Mouse (Mus musculus) megakaryocyte, embryonic 14.5 days (primary cell): ENCODE results near the gene Fsip1. TPM values are rescaled to one million over a fixed set of nuclear protein-coding genes. Genes with fewer than 3 reads are reported as not detected.

Source experiments
- H3K27me3 ChIP-seq: replicated peaks from 2 replicates; pipeline ENCODE3; 2012; ENCODE audit warnings: inconsistent platforms
- H3K36me3 ChIP-seq: replicated peaks from 2 replicates; pipeline ENCODE3; 2012; ENCODE audit warnings: low read length, inconsistent platforms, mixed read lengths
- H3K4me1 ChIP-seq: 2 replicates; pipeline ENCODE4 v1.6.1; 2012; ENCODE audit warnings: inconsistent platforms
- H3K4me3 ChIP-seq: replicated peaks from 2 replicates; pipeline ENCODE3; 2012; ENCODE audit warnings: moderate library complexity, mild to moderate bottlenecking, inconsistent platforms
- H3K9me3 ChIP-seq: 2 replicates; pipeline ENCODE4 v1.6.1; 2012; ENCODE audit warnings: inconsistent platforms
- FLI1 ChIP-seq: IDR thresholded peaks from 2 replicates; pipeline ENCODE4 v1.6.1; 2012; ENCODE audit warnings: low read length, inconsistent platforms, mixed read lengths
- GATA1 ChIP-seq: IDR thresholded peaks from 3 replicates; pipeline ENCODE4 v1.6.1; 2012; ENCODE audit warnings: mixed read lengths, low read length, inconsistent platforms, borderline replicate concordance
- polyA plus RNA-seq: library from polyadenylated mRNA; stranded (reverse); fragments of >175 nt; gene quantifications from 2 replicates; pipeline ENCODE4 v1.2.3, GENCODE M21; 2012; ENCODE audit warnings: low replicate concordance; ENCODE audit not compliant: insufficient read depth

The Fsip1 gene
- polyA plus RNA-seq, 1 experiment, result not detected

- Histone ChIP-seq H3K36me3 (no peaks in the 10 kb centered on the region), H3K9me3 (0 out of 2 replicates have a peak, but pooled peaks cover 1% of the 10 kb centered on the region), H3K4me1 (no peaks in the 10 kb centered on the region), H3K4me3 (no peak overlapping the region), H3K27me3 (peaks cover 4% of the 10 kb centered on the region)
- no peak for TF ChIP-seq GATA1
- no peak for TF ChIP-seq FLI1
Measured at GRCm38 (mm10) chr2:118225316-118226041, 31.3 kb downstream of the Fsip1 start.

- TF ChIP-seq FLI1 (no peak), GATA1 (no peak)
- Histone ChIP-seq H3K4me3 (no peak overlapping the region), H3K36me3 (no peaks in the 10 kb centered on the region), H3K9me3 (peaks cover 7% of the 10 kb centered on the region; the same call in 1 of the 2 replicates), H3K27me3 (peaks cover 3% of the 10 kb centered on the region), H3K4me1 (peaks cover 7% of the 10 kb centered on the region; the same call in 1 of the 2 replicates)
Measured at GRCm38 (mm10) chr2:118217993-118218595, 38.7 kb downstream of the Fsip1 start.

GRCm38 (mm10) chr2:118209712-118210111, 47.1 kb downstream of the Fsip1 start:
- H3K4me3 ChIP-seq, result no peak overlapping the region

GRCm38 (mm10) chr2:118208651-118209050, 48.1 kb downstream of the Fsip1 start:
- H3K9me3 ChIP-seq, result no peaks in the 10 kb centered on the region
- no peaks in the 10 kb centered on the region for H3K36me3 ChIP-seq
- H3K27me3 ChIP-seq, result peaks cover 49% of the 10 kb centered on the region
- no peak for TF ChIP-seq GATA1
- TF ChIP-seq FLI1, result no peak
- no peak overlapping the region for H3K4me3 ChIP-seq
- H3K4me1 ChIP-seq, result no peaks in the 10 kb centered on the region

More at GRCm38 (mm10) chr2:118209712-118210111, 47.1 kb downstream of the Fsip1 start:
- Histone ChIP-seq H3K36me3 (no peaks in the 10 kb centered on the region), H3K27me3 (peaks cover 38% of the 10 kb centered on the region), H3K4me1 (no peaks in the 10 kb centered on the region), H3K9me3 (no peaks in the 10 kb centered on the region)
- TF ChIP-seq FLI1 (no peak), GATA1 (no peak)

- H3K9me3 ChIP-seq, result no peaks in the 10 kb centered on the region
- H3K4me3 ChIP-seq, result no peak overlapping the region
- no peak for TF ChIP-seq FLI1
- no peak for TF ChIP-seq GATA1
- H3K36me3 ChIP-seq, result no peaks in the 10 kb centered on the region
- H3K4me1 ChIP-seq, result no peaks in the 10 kb centered on the region
- H3K27me3 ChIP-seq, result peaks cover 60% of the 10 kb centered on the region
Measured at GRCm38 (mm10) chr2:118205991-118206585, 50.7 kb downstream of the Fsip1 start.

- Histone ChIP-seq H3K27me3 (peaks cover 55% of the 10 kb centered on the region), H3K9me3 (no peaks in the 10 kb centered on the region), H3K4me1 (peaks cover 4% of the 10 kb centered on the region), H3K36me3 (no peaks in the 10 kb centered on the region), H3K4me3 (no peak overlapping the region)
- TF ChIP-seq FLI1 (no peak), GATA1 (no peak)
Measured at GRCm38 (mm10) chr2:118204646-118205045, 52.1 kb downstream of the Fsip1 start.

- H3K27me3 ChIP-seq, result peaks cover 49% of the 10 kb centered on the region
- peaks cover 4% of the 10 kb centered on the region for H3K4me1 ChIP-seq
- TF ChIP-seq GATA1 (no peak), FLI1 (no peak)
- peaks cover 3% of the 10 kb centered on the region for H3K9me3 ChIP-seq
- no peaks in the 10 kb centered on the region for H3K36me3 ChIP-seq
- no peak overlapping the region for H3K4me3 ChIP-seq
Measured at GRCm38 (mm10) chr2:118203739-118204461, 52.9 kb downstream of the Fsip1 start.

GRCm38 (mm10) chr2:118202934-118203333, 53.8 kb downstream of the Fsip1 start:
- H3K9me3 ChIP-seq, result peaks cover 11% of the 10 kb centered on the region
- H3K4me1 ChIP-seq, result peaks cover 4% of the 10 kb centered on the region
- peaks cover 49% of the 10 kb centered on the region for H3K27me3 ChIP-seq
- no peak overlapping the region for H3K4me3 ChIP-seq
- TF ChIP-seq GATA1 (no peak), FLI1 (no peak)
- H3K36me3 ChIP-seq, result no peaks in the 10 kb centered on the region

GRCm38 (mm10) chr2:118201983-118202382, 54.8 kb downstream of the Fsip1 start:
- Histone ChIP-seq H3K9me3 (peaks cover 20% of the 10 kb centered on the region), H3K4me1 (peaks cover 4% of the 10 kb centered on the region), H3K36me3 (no peaks in the 10 kb centered on the region), H3K27me3 (peaks cover 45% of the 10 kb centered on the region), H3K4me3 (no peak overlapping the region)
- TF ChIP-seq FLI1, result no peak
- no peak for TF ChIP-seq GATA1

- H3K27me3 ChIP-seq, result peaks cover 44% of the 10 kb centered on the region
- TF ChIP-seq FLI1 (no peak), GATA1 (no peak)
- H3K36me3 ChIP-seq, result no peaks in the 10 kb centered on the region
Measured at GRCm38 (mm10) chr2:118199867-118200266, 56.9 kb downstream of the Fsip1 start.

More at GRCm38 (mm10) chr2:118199867-118200266, 56.9 kb downstream of the Fsip1 start:
- H3K9me3 ChIP-seq, result peaks cover 20% of the 10 kb centered on the region
- peaks cover 4% of the 10 kb centered on the region for H3K4me1 ChIP-seq
- no peak overlapping the region for H3K4me3 ChIP-seq
